Mouse (Mus musculus) neural tube, embryonic 15.5 days (tissue): ENCODE measurements around the gene Gm29797. TPM values are rescaled to one million over a fixed set of nuclear protein-coding genes. Genes with fewer than 3 reads are reported as not detected.

Experiments used
- polyA plus RNA-seq: library from polyadenylated mRNA; unstranded; fragments of >200 nt; fragmentation: Nextera tagmentation; extraction: Ambion mirVana; gene quantifications from 2 replicates; pipeline ENCODE4 v1.2.1, GENCODE M21; 2015

Gm29797 gene
- polyA plus RNA-seq, 1 experiment from 2014 or later = 0.20 TPM

Other genes starting within 250 kb of the Gm29797 start
- 18.5 and 19.7 TPM in 2 replicates for gene Zbtb46, start 197.6 kb upstream of the Gm29797 start, polyA plus RNA-seq
- gene Abhd16b, start 163.8 kb upstream of the Gm29797 start, polyA plus RNA-seq = 0.12 and 0.13 TPM in 2 replicates
- 112 and 113 TPM in 2 replicates for gene Tpd52l2, start 159.9 kb upstream of the Gm29797 start, polyA plus RNA-seq
- 242 and 263 TPM in 2 replicates for gene Dnajc5, start 136.5 kb upstream of the Gm29797 start, polyA plus RNA-seq
- 65.6 and 66.7 TPM in 2 replicates for gene Uckl1, start 72.1 kb upstream of the Gm29797 start, polyA plus RNA-seq
- 58.2 and 61.1 TPM in 2 replicates for gene Prpf6, start 65.2 kb upstream of the Gm29797 start, polyA plus RNA-seq
- 68.1 and 87.0 TPM in 2 replicates for gene Zfp512b, start 64.2 kb upstream of the Gm29797 start, polyA plus RNA-seq
- gene Samd10, start 57.8 kb upstream of the Gm29797 start, polyA plus RNA-seq = 164 and 191 TPM in 2 replicates
- 21.0 and 21.6 TPM in 2 replicates for gene Sox18, start 14.6 kb downstream of the Gm29797 start, polyA plus RNA-seq
- 43.2 and 44.9 TPM in 2 replicates for gene Tcea2, start 23.3 kb downstream of the Gm29797 start, polyA plus RNA-seq
- gene Rgs19, start 36.9 kb downstream of the Gm29797 start, polyA plus RNA-seq = 66.4 and 68.1 TPM in 2 replicates
- not detected in 2 replicates for gene Lkaaear1, start 41.4 kb downstream of the Gm29797 start, polyA plus RNA-seq
- 72.5 and 87.0 TPM in 2 replicates for gene Oprl1, start 58.0 kb downstream of the Gm29797 start, polyA plus RNA-seq
- gene Myt1, start 106.3 kb downstream of the Gm29797 start, polyA plus RNA-seq = 11.3 and 15.1 TPM in 2 replicates
- gene Pcmtd2, start 180.8 kb downstream of the Gm29797 start, polyA plus RNA-seq = 26.6 and 30.2 TPM in 2 replicates
- gene Polr3k, start 207.3 kb downstream of the Gm29797 start, polyA plus RNA-seq = 74.2 and 76.2 TPM in 2 replicates